Comparison of ENCODE assay signal across 13 mouse cellular contexts in genomic region chr12:64903186-64903585, GRCm38 (mm10). TPM values are rescaled to one million over a fixed set of nuclear protein-coding genes. Genes with fewer than 3 reads are reported as not detected.
DNase-seq lines count a peak whose midpoint lies in the region; ATAC-seq lines count a peak whose summit lies in the region.
"Had no signal": no experiment of that assay in that cellular context is flagged by ENCODE, and none has a peak within 500 bp of the region (broad histone marks: within the 10 kb centered on the region; RNA-seq: fewer than 3 reads in every experiment).

No protein-coding gene starts in this region.

- DNase-seq in embryo, embryonic 9.5 days (ENCODE audit: extremely low spot score): peak; percentile 12
- DNase-seq in embryo, embryonic 10 days (ENCODE audit: low spot score): no peak
- DNase-seq in hindbrain, embryonic 11.5 days (ENCODE audit: low spot score): no peak
- no peak for DNase-seq in cerebellum, adult 9-11 months
- DNase-seq: cerebellum, postnatal 14 days; kidney, adult 9 months had no signal

- H3K9ac ChIP-seq in hindbrain, embryonic 16.5 days (ENCODE audit: low read depth, low read length): no peak overlapping the region
- H3K9ac ChIP-seq in hindbrain, embryonic 11.5 days (ENCODE audit: low read depth, low read length): no peak overlapping the region
- no peak overlapping the region for H3K9ac ChIP-seq in heart, embryonic 15.5 days
- no peak overlapping the region for H3K9ac ChIP-seq in neural tube, embryonic 14.5 days (replicated peaks; ENCODE audit: low read depth, low read length)
- H3K9ac ChIP-seq: liver, embryonic 12.5 days had no signal

- WGBS in hindbrain, embryonic 16.5 days: 60% methylated on average over 8 of the region's 8 CpGs
- 56% methylated on average over 8 of the region's 8 CpGs for WGBS in hindbrain, embryonic 11.5 days
- WGBS in heart, embryonic 15.5 days: 52% methylated on average over 8 of the region's 8 CpGs
- WGBS in neural tube, embryonic 14.5 days: 48% methylated on average over 8 of the region's 8 CpGs

- no peaks in the 10 kb centered on the region for H3K4me1 ChIP-seq in hindbrain, embryonic 16.5 days (ENCODE audit: control insufficient read depth, insufficient read depth, low read depth, low read length)
- H3K4me1 ChIP-seq in hindbrain, embryonic 11.5 days (replicated peaks; ENCODE audit: control insufficient read depth, insufficient read depth, low read length): no peaks in the 10 kb centered on the region
- H3K4me1 ChIP-seq in heart, embryonic 15.5 days (replicated peaks): no peaks in the 10 kb centered on the region; the same call in 1 of the 2 replicates
- H3K4me1 ChIP-seq in neural tube, embryonic 14.5 days (ENCODE audit: control insufficient read depth, insufficient read depth, low read length): peaks cover 12% of the 10 kb centered on the region; the same call in 1 of the 2 replicates
- H3K4me1 ChIP-seq: liver, embryonic 12.5 days had no signal

- no peaks in the 10 kb centered on the region for H3K9me3 ChIP-seq in hindbrain, embryonic 16.5 days (ENCODE audit: control insufficient read depth, low read length)
- H3K9me3 ChIP-seq in hindbrain, embryonic 11.5 days (ENCODE audit: control insufficient read depth, low read length): no peaks in the 10 kb centered on the region
- H3K9me3 ChIP-seq in heart, embryonic 15.5 days (replicated peaks): no peaks in the 10 kb centered on the region
- H3K9me3 ChIP-seq in neural tube, embryonic 14.5 days (ENCODE audit: control insufficient read depth, low read length): no peaks in the 10 kb centered on the region
- H3K9me3 ChIP-seq: liver, embryonic 12.5 days had no signal

- no peaks in the 10 kb centered on the region for H3K27me3 ChIP-seq in hindbrain, embryonic 16.5 days (replicated peaks; ENCODE audit: control insufficient read depth, insufficient read depth, low read length)
- H3K27me3 ChIP-seq in hindbrain, embryonic 11.5 days (ENCODE audit: control insufficient read depth, insufficient read depth, low read length): no peaks in the 10 kb centered on the region
- no peaks in the 10 kb centered on the region for H3K27me3 ChIP-seq in heart, embryonic 15.5 days
- no peaks in the 10 kb centered on the region for H3K27me3 ChIP-seq in neural tube, embryonic 14.5 days (ENCODE audit: control insufficient read depth, insufficient read depth, low read length)
- H3K27me3 ChIP-seq: liver, embryonic 12.5 days had no signal

- ATAC-seq in hindbrain, embryonic 16.5 days: 0 out of 2 replicates have a peak, but pooled peaks have one; percentile 9
- ATAC-seq in hindbrain, embryonic 11.5 days (ENCODE audit: low FRiP score): no peak
- ATAC-seq in heart, embryonic 15.5 days (replicated peaks; ENCODE audit: insufficient number of reproducible peaks, insufficient read depth, low FRiP score, low read depth): no peak
- peak; percentile 7; the same call in 1 of the 2 replicates for ATAC-seq in neural tube, embryonic 14.5 days (ENCODE audit: low read depth)
- ATAC-seq in megakaryocyte progenitor cell, adult 5-6 weeks (replicated peaks; ENCODE audit: poor library complexity): no peak
- ATAC-seq: activated CD4-positive, CD25-positive, alpha-beta regulatory T cell, adult 4 months; liver, embryonic 12.5 days had no signal

- H3K27ac ChIP-seq in hindbrain, embryonic 16.5 days (ENCODE audit: low read depth, low read length): no peak overlapping the region
- H3K27ac ChIP-seq in hindbrain, embryonic 11.5 days (ENCODE audit: low read depth, low read length): no peak overlapping the region
- H3K27ac ChIP-seq in heart, embryonic 15.5 days: peak overlapping the region; percentile 14; the same call in 1 of the 2 replicates
- H3K27ac ChIP-seq in neural tube, embryonic 14.5 days (ENCODE audit: low read depth, low read length): peak overlapping the region; percentile 35; the same call in 1 of the 2 replicates
- H3K27ac ChIP-seq: liver, embryonic 12.5 days had no signal

- no peaks in the 10 kb centered on the region for H3K36me3 ChIP-seq in hindbrain, embryonic 16.5 days (ENCODE audit: control insufficient read depth, insufficient read depth, low read length)
- H3K36me3 ChIP-seq in hindbrain, embryonic 11.5 days (ENCODE audit: control insufficient read depth, insufficient read depth, low read length): no peaks in the 10 kb centered on the region
- H3K36me3 ChIP-seq in heart, embryonic 15.5 days: no peaks in the 10 kb centered on the region
- H3K36me3 ChIP-seq in neural tube, embryonic 14.5 days (ENCODE audit: control insufficient read depth, insufficient read depth, low read length): no peaks in the 10 kb centered on the region
- H3K36me3 ChIP-seq: liver, embryonic 12.5 days had no signal

- no peak overlapping the region for H3K4me3 ChIP-seq in hindbrain, embryonic 16.5 days (ENCODE audit: low read length)
- no peak overlapping the region for H3K4me3 ChIP-seq in hindbrain, embryonic 11.5 days (ENCODE audit: low read depth, low read length)
- no peak overlapping the region for H3K4me3 ChIP-seq in heart, embryonic 15.5 days
- no peak overlapping the region for H3K4me3 ChIP-seq in neural tube, embryonic 14.5 days (ENCODE audit: low read depth, low read length)
- H3K4me3 ChIP-seq: liver, embryonic 12.5 days had no signal

- no peak overlapping the region for H3K4me2 ChIP-seq in hindbrain, embryonic 16.5 days (ENCODE audit: low read length)
- H3K4me2 ChIP-seq in hindbrain, embryonic 11.5 days (replicated peaks; ENCODE audit: low read depth, low read length): no peak overlapping the region
- no peak overlapping the region for H3K4me2 ChIP-seq in heart, embryonic 15.5 days
- H3K4me2 ChIP-seq in neural tube, embryonic 14.5 days (ENCODE audit: low read depth, low read length): no peak overlapping the region
- H3K4me2 ChIP-seq: liver, embryonic 12.5 days; midbrain, embryonic 11.5 days had no signal

RNA-seq across cellular contexts. Expression of gene Gm527, which starts 14.5 kb away (rescaled TPM):
- polyA plus RNA-seq in hindbrain, embryonic 16.5 days (2015; fragmentation: Nextera tagmentation; extraction: Ambion mirVana): 1.4 and 2.4 TPM in 2 replicates
- 2.2 and 3.1 TPM in 2 replicates for polyA plus RNA-seq in hindbrain, embryonic 11.5 days (2014; fragmentation: Nextera tagmentation; extraction: Ambion mirVana)
- polyA plus RNA-seq in heart, embryonic 15.5 days (2015; fragmentation: Nextera tagmentation; extraction: Ambion mirVana): 1.3 and 1.9 TPM in 2 replicates
- polyA plus RNA-seq in neural tube, embryonic 14.5 days (2014; fragmentation: Nextera tagmentation; extraction: Ambion mirVana): 4.4 and 5.1 TPM in 2 replicates
- 0.86 and 1.6 TPM in 2 replicates for total RNA-seq in megakaryocyte progenitor cell, adult 5-6 weeks (2015)
- total RNA-seq in megakaryocyte progenitor cell, adult 5-6 weeks (2017): 0.42 and 1.3 TPM in 2 replicates

Comparison
In these comparisons a context has a peak if more than half of its experiments do, and no peak if none do; other contexts are left out.
1. ATAC-seq: peak in hindbrain, embryonic 16.5 days (single experiment) and neural tube, embryonic 14.5 days (single experiment); none in hindbrain, embryonic 11.5 days (single experiment), heart, embryonic 15.5 days (single experiment) and megakaryocyte progenitor cell, adult 5-6 weeks (single experiment).
2. H3K27ac ChIP-seq: peak in heart, embryonic 15.5 days (single experiment) and neural tube, embryonic 14.5 days (single experiment); none in hindbrain, embryonic 16.5 days (single experiment) and hindbrain, embryonic 11.5 days (single experiment).